Mouse (Mus musculus) hindbrain, embryonic 16.5 days (tissue): Measurements from ENCODE around the gene Dhx38. TPM values are rescaled to one million over a fixed set of nuclear protein-coding genes. Genes with fewer than 3 reads are reported as not detected.

ENCODE experiments used
- ATAC-seq: fragments of 200-750 bp; cut with Nextera tagmentation; 2 replicates; pipeline ENCODE4 v1.8.0; 2017; ENCODE audit warnings: moderate TSS enrichment, moderate library complexity
- H3K27ac ChIP-seq: fragments of 300-500 bp; sonication (generic); 2 replicates; pipeline ENCODE4 v1.5.1; 2014; ENCODE audit warnings: low read depth, mild to moderate bottlenecking, control low read depth, low read length, moderate library complexity
- H3K27me3 ChIP-seq: fragments of 300-500 bp; sonication (generic); replicated peaks from 2 replicates; pipeline ENCODE4 v1.6.1; 2014; ENCODE audit warnings: low read length; ENCODE audit not compliant: control insufficient read depth, insufficient read depth
- H3K36me3 ChIP-seq: fragments of 300-500 bp; sonication (generic); 2 replicates; pipeline ENCODE4 v1.6.1; 2014; ENCODE audit warnings: mild to moderate bottlenecking, low read length, moderate library complexity, mixed read lengths; ENCODE audit not compliant: control insufficient read depth, insufficient read depth
- H3K4me1 ChIP-seq: fragments of 300-500 bp; sonication (generic); 2 replicates; pipeline ENCODE4 v1.6.1; 2014; ENCODE audit warnings: low read depth, low read length; ENCODE audit not compliant: control insufficient read depth, insufficient read depth
- H3K4me2 ChIP-seq: fragments of 300-500 bp; sonication (generic); 2 replicates; pipeline ENCODE4 v1.6.1; 2014; ENCODE audit warnings: mild to moderate bottlenecking, low read length, control low read depth, moderate library complexity
- H3K4me3 ChIP-seq: fragments of 300-500 bp; sonication (generic); 2 replicates; pipeline ENCODE4 v1.5.1; 2014; ENCODE audit warnings: mild to moderate bottlenecking, low read length, control low read depth, moderate library complexity
- H3K9ac ChIP-seq: fragments of 300-500 bp; sonication (generic); 2 replicates; pipeline ENCODE4 v1.6.1; 2014; ENCODE audit warnings: low read depth, mild to moderate bottlenecking, control low read depth, low read length, moderate library complexity
- H3K9me3 ChIP-seq: fragments of 300-500 bp; sonication (generic); 2 replicates; pipeline ENCODE4 v1.6.1; 2014; ENCODE audit warnings: mild to moderate bottlenecking, low read length, moderate library complexity; ENCODE audit not compliant: control insufficient read depth
- whole genome bisulfite sequencing: fragments of 180-500 bp; shearing (Covaris S2); extraction: QIAGEN DNeasy Blood & Tissue Kit; methylation state at CpG from one replicate; pipeline ENCODE4 v1.1.7; 2014; 5-methylcytosine and 5-hydroxymethylcytosine counted together
- polyA plus RNA-seq: library from polyadenylated mRNA; unstranded; fragments of >200 nt; fragmentation: Nextera tagmentation; extraction: Ambion mirVana; gene quantifications from 2 replicates; pipeline ENCODE4 v1.2.1, GENCODE M21; 2015

The Dhx38 gene
- polyA plus RNA-seq, 1 experiment from 2014 or later: 14.4 TPM

- H3K27ac ChIP-seq: no peak overlapping the region
- H3K9ac ChIP-seq: no peak overlapping the region
- no peaks in the 10 kb centered on the region for H3K4me1 ChIP-seq
- no peaks in the 10 kb centered on the region for H3K27me3 ChIP-seq
- 91% methylated on average over 2 of the region's 2 CpGs for WGBS
- no peak overlapping the region for H3K4me3 ChIP-seq
- ATAC-seq: no peak
- no peaks in the 10 kb centered on the region for H3K36me3 ChIP-seq
- H3K9me3 ChIP-seq: no peaks in the 10 kb centered on the region
- no peak overlapping the region for H3K4me2 ChIP-seq
These were observed 41.7 kb downstream of the Dhx38 start for GRCm38 (mm10) chr8:109524008-109524407.

GRCm38 (mm10) chr8:109505560-109505959, 60.1 kb downstream of the Dhx38 start:
- Histone ChIP-seq H3K9me3 (no peaks in the 10 kb centered on the region), H3K27ac (no peak overlapping the region), H3K4me2 (no peak overlapping the region), H3K4me1 (no peaks in the 10 kb centered on the region), H3K27me3 (no peaks in the 10 kb centered on the region), H3K4me3 (no peak overlapping the region), H3K9ac (no peak overlapping the region), H3K36me3 (no peaks in the 10 kb centered on the region)
- ATAC-seq: no peak
- 95% methylated on average over 5 of the region's 5 CpGs for WGBS

- Histone ChIP-seq H3K9me3 (no peaks in the 10 kb centered on the region), H3K36me3 (no peaks in the 10 kb centered on the region), H3K4me3 (no peak overlapping the region), H3K27me3 (no peaks in the 10 kb centered on the region), H3K4me2 (no peak overlapping the region), H3K9ac (no peak overlapping the region), H3K4me1 (no peaks in the 10 kb centered on the region), H3K27ac (no peak overlapping the region)
- ATAC-seq: no peak
- 78% methylated on average over 1 of the region's 1 CpGs for WGBS
These were observed 62.1 kb downstream of the Dhx38 start for GRCm38 (mm10) chr8:109503566-109503965.

GRCm38 (mm10) chr8:109499009-109499717, 66.5 kb downstream of the Dhx38 start:
- Histone ChIP-seq H3K9me3 (no peaks in the 10 kb centered on the region), H3K4me3 (no peak overlapping the region), H3K27me3 (no peaks in the 10 kb centered on the region), H3K27ac (no peak overlapping the region), H3K9ac (no peak overlapping the region), H3K4me1 (no peaks in the 10 kb centered on the region), H3K4me2 (no peak overlapping the region), H3K36me3 (no peaks in the 10 kb centered on the region)
- WGBS: 79% methylated on average over 16 of the region's 16 CpGs
- no peak for ATAC-seq

Other genes starting within 250 kb of the Dhx38 start
- 1.3 and 2.0 TPM in 2 replicates for gene Pmfbp1, start 71.8 kb downstream of the Dhx38 start, polyA plus RNA-seq
- gene Txnl4b, start within 50 bp of the Dhx38 start, polyA plus RNA-seq: 29.4 and 31.4 TPM in 2 replicates
- 0.39 and 0.79 TPM in 2 replicates for gene Hp, start 13.3 kb upstream of the Dhx38 start, polyA plus RNA-seq
- gene Dhodh, start 42.8 kb upstream of the Dhx38 start, polyA plus RNA-seq: 31.3 and 34.3 TPM in 2 replicates
- gene Pkd1l3, start 48.7 kb upstream of the Dhx38 start, polyA plus RNA-seq: 0.12 and 0.13 TPM in 2 replicates
- 132 and 147 TPM in 2 replicates for gene Ist1, start 127.4 kb upstream of the Dhx38 start, polyA plus RNA-seq
- gene Zfp821, start 139.7 kb upstream of the Dhx38 start, polyA plus RNA-seq: 58.7 and 63.2 TPM in 2 replicates
- gene Atxn1l, start 171.9 kb upstream of the Dhx38 start, polyA plus RNA-seq: 3.9 and 4.0 TPM in 2 replicates
- 42.7 and 50.3 TPM in 2 replicates for gene Ap1g1, start 212.7 kb upstream of the Dhx38 start, polyA plus RNA-seq